Mouse (Mus musculus): ENCODE measurements around the gene Gm10570. TPM values are rescaled to one million over a fixed set of nuclear protein-coding genes. Genes with fewer than 3 reads are reported as not detected.

Gm10570 gene
- polyA plus RNA-seq, 1 experiment from 2014 or later: not detected

Other genes starting within 250 kb of the Gm10570 start
- gene Pef1, start 206.1 kb downstream of the Gm10570 start, polyA plus RNA-seq (2014; fragmentation: Nextera tagmentation; extraction: Ambion mirVana): 56.8 and 58.1 TPM in 2 replicates
- 0.12 and 0.30 TPM in 2 replicates for gene Hcrtr1, start 169.3 kb downstream of the Gm10570 start, polyA plus RNA-seq (2014; fragmentation: Nextera tagmentation; extraction: Ambion mirVana)
- 15.3 and 16.1 TPM in 2 replicates for gene Tinagl1, start 133.6 kb downstream of the Gm10570 start, polyA plus RNA-seq (2014; fragmentation: Nextera tagmentation; extraction: Ambion mirVana)
- gene Gm853, start 86.3 kb downstream of the Gm10570 start, polyA plus RNA-seq (2014; fragmentation: Nextera tagmentation; extraction: Ambion mirVana): not detected in 2 replicates
- 6.1 and 6.8 TPM in 2 replicates for gene Serinc2, start 29.5 kb downstream of the Gm10570 start, polyA plus RNA-seq (2014; fragmentation: Nextera tagmentation; extraction: Ambion mirVana)
- gene Fabp3, start 79 bp downstream of the Gm10570 start, polyA plus RNA-seq (2014; fragmentation: Nextera tagmentation; extraction: Ambion mirVana): 5.0 and 6.4 TPM in 2 replicates
- gene Zcchc17, start 51.3 kb upstream of the Gm10570 start, polyA plus RNA-seq (2014; fragmentation: Nextera tagmentation; extraction: Ambion mirVana): 65.0 and 70.5 TPM in 2 replicates
- gene Snrnp40, start 51.5 kb upstream of the Gm10570 start, polyA plus RNA-seq (2014; fragmentation: Nextera tagmentation; extraction: Ambion mirVana): 151 and 170 TPM in 2 replicates